Comparison of ENCODE assay signal across 24 mouse cellular contexts in genomic region chr3:59263988-59264387, GRCm38 (mm10). TPM values are rescaled to one million over a fixed set of nuclear protein-coding genes. Genes with fewer than 3 reads are reported as not detected.
DNase-seq lines count a peak whose midpoint lies in the region; ATAC-seq and TF ChIP-seq lines count a peak whose summit lies in the region.
"Had no signal": no experiment of that assay in that cellular context is flagged by ENCODE, and none has a peak within 500 bp of the region (broad histone marks: within the 10 kb centered on the region; RNA-seq: fewer than 3 reads in every experiment).

No protein-coding gene starts in this region.

- no peaks in the 10 kb centered on the region for H3K9me3 ChIP-seq in stomach, postnatal 0 days (ENCODE audit: control insufficient read depth, low read length)
- H3K9me3 ChIP-seq: megakaryocyte, embryonic 14.5 days had no signal

- H3K4me3 ChIP-seq in cortical plate, adult 2 months (ENCODE audit: insufficient read depth, low read length), result no peak overlapping the region
- H3K4me3 ChIP-seq in stomach, postnatal 0 days (ENCODE audit: low read depth, low read length), result no peak overlapping the region
- H3K4me3 ChIP-seq: left cerebral cortex, adult 2 months; megakaryocyte, embryonic 14.5 days had no signal

- TF ChIP-seq CTCF in cortical plate, adult 2 months (IDR thresholded peaks at IDR 0.05; ENCODE audit: extremely low read depth, insufficient read depth, low read length), result no peak
- TF ChIP-seq CTCF in stomach, postnatal 0 days (IDR thresholded peaks at IDR 0.05; ENCODE audit: low read depth), result no peak

- 70% methylated on average over 3 of the region's 3 CpGs for WGBS in stomach, postnatal 0 days

- TF ChIP-seq POLR2A in cortical plate, adult 2 months (IDR thresholded peaks at IDR 0.05; ENCODE audit: extremely low read depth, insufficient read depth, low read length), result no peak

- DNase-seq in layer of hippocampus, adult 9-11 months, result peak; percentile 67
- no peak for DNase-seq in layer of hippocampus, postnatal 14 days (ENCODE audit: low spot score in 2 of 2)
- DNase-seq in A20 (ENCODE audit: low read depth, low spot score), result peak; percentile 14
- no peak for DNase-seq in cerebellum, adult 8-10 months
- no peak for DNase-seq in stomach, postnatal 0 days (ENCODE audit: low spot score)
- no peak for DNase-seq in gastrocnemius, postnatal 36 days
- DNase-seq: adrenal gland, adult 8-10 months; cerebellum, adult 11 months; cerebellum, postnatal 14 days; embryo, embryonic 11 days; gastrocnemius, postnatal 25 days; heart, postnatal 10 days; kidney, adult 18-20 months; left cerebral cortex, postnatal 4 days; midbrain, embryonic 14.5 days; retina, postnatal 1 day; thymus, postnatal 36 days had no signal

- TF ChIP-seq EP300 in stomach, postnatal 0 days (optimal IDR thresholded peaks at IDR 0.05), result no peak

- H3K36me3 ChIP-seq in stomach, postnatal 0 days (ENCODE audit: control insufficient read depth, insufficient read depth, low read length), result no peaks in the 10 kb centered on the region

- H3K4me2 ChIP-seq in stomach, postnatal 0 days (replicated peaks; ENCODE audit: low read depth), result no peak overlapping the region

- peak overlapping the region; percentile 33; the same call in 1 of the 2 replicates for H3K27ac ChIP-seq in cortical plate, adult 2 months (ENCODE audit: insufficient read depth, low read length)
- H3K27ac ChIP-seq in stomach, postnatal 0 days (replicated peaks), result no peak overlapping the region
- H3K27ac ChIP-seq: kidney, postnatal 0 days; liver, embryonic 14.5 days had no signal

- H3K27me3 ChIP-seq in stomach, postnatal 0 days (ENCODE audit: control insufficient read depth, insufficient read depth, low read length), result no peaks in the 10 kb centered on the region
- H3K27me3 ChIP-seq: megakaryocyte, embryonic 14.5 days had no signal

- intact Hi-C loops in gastrocnemius, postnatal 36 days (cut with DNase I), result no loop called here

- peak; percentile 38 for ATAC-seq in megakaryocyte progenitor cell, adult 5-6 weeks (replicated peaks; ENCODE audit: poor library complexity)
- no peak for ATAC-seq in stomach, postnatal 0 days (ENCODE audit: low FRiP score, low TSS enrichment)
- ATAC-seq: forebrain, embryonic 16.5 days had no signal

- no peaks in the 10 kb centered on the region for H3K4me1 ChIP-seq in cortical plate, adult 2 months (ENCODE audit: control insufficient read depth, insufficient read depth, low read length)
- no peaks in the 10 kb centered on the region for H3K4me1 ChIP-seq in stomach, postnatal 0 days (replicated peaks; ENCODE audit: control insufficient read depth, insufficient read depth)

- no peak overlapping the region for H3K9ac ChIP-seq in stomach, postnatal 0 days (ENCODE audit: low read length)
- H3K9ac ChIP-seq: liver, embryonic 14.5 days had no signal

RNA-seq across cellular contexts. Expression of gene P2ry12, which starts 1.3 kb away (rescaled TPM):
- total RNA-seq in layer of hippocampus, postnatal 14 days (2021), result 10 to 100 TPM; 68.6 to 72.3 TPM
- 91.0 and 91.9 TPM in 2 replicates for polyA plus RNA-seq in cortical plate, adult 2 months (2012; rRNA removed)
- total RNA-seq in megakaryocyte progenitor cell, adult 5-6 weeks (2015), result 0.32 TPM in 1 of 2 replicates, not detected in the other
- 0.17 TPM in 1 of 2 replicates, not detected in the other for total RNA-seq in megakaryocyte progenitor cell, adult 5-6 weeks (2017)
- polyA plus RNA-seq in stomach, postnatal 0 days (2015; fragmentation: Nextera tagmentation; extraction: Ambion mirVana), result 2.9 and 3.0 TPM in 2 replicates
- 1 to 10 TPM in 1 of 2 experiments, under 1 TPM in 1; 0.69 to 1.1 TPM for total RNA-seq in gastrocnemius, postnatal 36 days (2021)

RNA-seq across cellular contexts. Expression of gene P2ry13, which starts 53.3 kb away (rescaled TPM):
- 10 to 100 TPM; 11.4 to 11.5 TPM for total RNA-seq in layer of hippocampus, postnatal 14 days (2021)
- 18.4 and 19.5 TPM in 2 replicates for polyA plus RNA-seq in cortical plate, adult 2 months (2012; rRNA removed)
- 0.95 and 1.6 TPM in 2 replicates for total RNA-seq in megakaryocyte progenitor cell, adult 5-6 weeks (2015)
- 0.78 and 0.83 TPM in 2 replicates for total RNA-seq in megakaryocyte progenitor cell, adult 5-6 weeks (2017)
- 1.6 and 1.7 TPM in 2 replicates for polyA plus RNA-seq in stomach, postnatal 0 days (2015; fragmentation: Nextera tagmentation; extraction: Ambion mirVana)
- under 1 TPM; 0.23 to 0.30 TPM for total RNA-seq in gastrocnemius, postnatal 36 days (2021)

Comparison
In these comparisons a context has a peak if more than half of its experiments do, and no peak if none do; other contexts are left out.
1. DNase-seq: peak in layer of hippocampus, adult 9-11 months (single experiment) and A20 (single experiment); none in layer of hippocampus, postnatal 14 days (0 of 2), cerebellum, adult 8-10 months (single experiment), stomach, postnatal 0 days (single experiment) and gastrocnemius, postnatal 36 days (0 of 2).
2. RNA of gene P2ry12, which starts 1.3 kb away (total RNA-seq): 68.6 to 72.3 TPM in layer of hippocampus, postnatal 14 days; 0.69 to 1.1 TPM in gastrocnemius, postnatal 36 days and 0.17 to 0.32 TPM in megakaryocyte progenitor cell, adult 5-6 weeks; every median in the first group is over 10 times any median in the second.
3. RNA of gene P2ry13, which starts 53.3 kb away (total RNA-seq): 11.4 to 11.5 TPM in layer of hippocampus, postnatal 14 days; 0.78 to 1.6 TPM in megakaryocyte progenitor cell, adult 5-6 weeks and 0.23 to 0.30 TPM in gastrocnemius, postnatal 36 days; every median in the first group is over 4 times any median in the second.